Mouse (Mus musculus): ENCODE results near the gene Ms4a4c.
"Not testable (repeated sequence)": the region's sequence is repeated elsewhere in the genome, so short reads cannot be mapped to it uniquely, and the experiment has no call there.

The Ms4a4c gene

DNA sequence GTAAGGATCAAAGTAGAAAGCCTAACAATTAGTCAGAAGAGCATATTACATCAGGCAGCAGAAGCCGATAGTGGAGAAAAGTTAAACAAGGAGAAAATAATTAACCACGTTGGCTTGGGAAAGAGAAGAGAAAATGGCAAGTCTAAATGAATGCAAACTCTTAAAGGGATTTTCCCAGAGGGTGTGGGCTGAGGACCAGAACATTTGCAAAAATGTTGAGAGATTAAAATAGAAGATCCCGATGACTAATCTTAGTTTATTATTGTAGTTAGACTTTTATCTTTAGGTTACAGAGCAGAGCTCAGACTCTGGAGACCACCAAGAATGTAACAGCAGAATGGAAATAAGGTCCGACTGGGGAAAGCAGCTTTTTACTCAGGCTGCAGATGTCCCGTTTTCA lies 61.9 kb downstream of the Ms4a4c start:
- no peak for DNase-seq

DNA sequence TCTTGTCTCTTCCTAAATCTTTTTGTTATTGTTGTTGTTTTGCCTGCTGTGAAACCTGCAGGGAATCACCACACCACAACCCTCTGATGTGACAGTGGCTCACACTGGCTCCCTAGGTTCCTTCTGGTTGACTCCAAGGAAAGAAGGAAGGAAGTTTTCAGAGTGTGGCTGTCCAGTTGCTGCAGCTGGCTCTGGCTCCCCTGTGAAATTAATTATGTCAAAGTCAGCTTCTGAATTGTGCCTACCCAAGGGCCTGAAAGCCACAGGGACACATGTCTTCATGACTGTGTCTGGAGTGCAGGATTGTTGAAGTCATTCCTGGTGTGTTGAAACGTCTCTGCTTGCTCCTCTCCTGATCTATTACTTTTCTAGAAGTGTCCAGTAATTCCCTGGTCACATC lies 63.8 kb downstream of the Ms4a4c start:
- DNase-seq, result not testable (repeated sequence)

GRCm38 (mm10) chr19:11469215-11469614 lies 64.6 kb downstream of the Ms4a4c start, which contains the start of gene Ms4a6c:
Ms4a6c (plus strand) TSS chr19:11469366.
- DNase-seq, result not testable (repeated sequence)

Measured in kidney, postnatal 25 days (tissue).